Mouse (Mus musculus) intestine, embryonic 15.5 days (tissue): Measurements from ENCODE around the gene Hspa13. TPM values are rescaled to one million over a fixed set of nuclear protein-coding genes. Genes with fewer than 3 reads are reported as not detected.

Source experiments
- ATAC-seq: fragments of 200-750 bp; cut with Nextera tagmentation; 2 replicates; pipeline ENCODE4 v1.8.0; 2017; ENCODE audit warnings: moderate TSS enrichment, moderate library complexity
- H3K27ac ChIP-seq: fragments of 300-500 bp; sonication (generic); 2 replicates; pipeline ENCODE4 v1.5.1; 2015; ENCODE audit warnings: mild to moderate bottlenecking, inconsistent platforms
- H3K27me3 ChIP-seq: fragments of 300-500 bp; sonication (generic); replicated peaks from 2 replicates; pipeline ENCODE4 v1.6.1; 2015; ENCODE audit warnings: inconsistent platforms
- H3K36me3 ChIP-seq: fragments of 300-500 bp; sonication (generic); 2 replicates; pipeline ENCODE4 v1.6.1; 2015; ENCODE audit warnings: inconsistent platforms
- H3K4me1 ChIP-seq: fragments of 300-500 bp; sonication (generic); replicated peaks from 2 replicates; pipeline ENCODE4 v1.6.1; 2015; ENCODE audit warnings: inconsistent platforms
- H3K4me2 ChIP-seq: fragments of 300-500 bp; sonication (generic); replicated peaks from 2 replicates; pipeline ENCODE4 v1.6.1; 2015; ENCODE audit warnings: mild to moderate bottlenecking, inconsistent platforms
- H3K4me3 ChIP-seq: fragments of 300-500 bp; sonication (generic); replicated peaks from 2 replicates; pipeline ENCODE4 v1.5.1; 2015; ENCODE audit warnings: inconsistent platforms
- H3K9ac ChIP-seq: fragments of 300-500 bp; sonication (generic); 2 replicates; pipeline ENCODE4 v1.6.1; 2015; ENCODE audit warnings: inconsistent platforms
- H3K9me3 ChIP-seq: fragments of 300-500 bp; sonication (generic); 2 replicates; pipeline ENCODE4 v1.6.1; 2016; ENCODE audit warnings: inconsistent platforms
- WGBS: fragments of 180-500 bp; shearing (Covaris S2); methylation state at CpG from one replicate; pipeline ENCODE4 v1.1.7; 2015; 5-methylcytosine and 5-hydroxymethylcytosine counted together
- polyA plus RNA-seq: library from polyadenylated mRNA; unstranded; fragments of >200 nt; fragmentation: Nextera tagmentation; extraction: Ambion mirVana; gene quantifications from 2 replicates; pipeline ENCODE4 v1.2.1, GENCODE M21; 2015

Hspa13 gene
- 22.5 and 25.6 TPM in 2 replicates for polyA plus RNA-seq

- ATAC-seq: peak; percentile 99
- H3K9ac ChIP-seq: peak within 1 kb of the TSS; percentile 71
- peaks cover 4% of the 10 kb centered on the region; the same call in 1 of the 2 replicates for H3K36me3 ChIP-seq
- no peaks in the 10 kb centered on the region for H3K27me3 ChIP-seq
- under 1% methylated on average over 51 of the region's 51 CpGs for WGBS
- H3K4me1 ChIP-seq: no peaks in the 10 kb centered on the region
- H3K4me2 ChIP-seq: peak within 1 kb of the TSS; percentile 65
- no peaks in the 10 kb centered on the region for H3K9me3 ChIP-seq
- peak within 1 kb of the TSS; percentile 70 for H3K4me3 ChIP-seq
- H3K27ac ChIP-seq: peak within 1 kb of the TSS; percentile 51; the same call in 1 of the 2 replicates
Observed at GRCm38 (mm10) chr16:75766388-75767249, at the start of gene Hspa13. Hspa13 (minus strand) TSS chr16:75767104.

DNA sequence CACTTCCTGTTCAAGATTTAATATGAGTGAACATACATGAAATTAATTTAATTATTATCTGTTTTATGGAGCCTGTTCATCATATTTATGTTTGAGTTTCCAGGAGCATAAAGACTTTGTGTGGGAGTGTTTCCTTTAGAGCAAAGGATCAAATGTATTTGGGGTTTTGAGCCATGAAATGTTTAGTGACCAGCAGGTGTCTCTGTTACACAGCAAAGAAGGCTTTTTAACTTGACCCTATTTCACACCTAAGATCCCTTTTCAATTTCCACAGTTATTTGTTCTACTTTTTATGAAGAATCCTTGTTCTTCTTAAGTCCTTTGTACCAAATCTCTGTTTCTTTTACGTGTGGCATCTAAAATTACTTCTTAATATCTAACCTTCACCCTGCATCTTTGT lies 12.4 kb upstream of the Hspa13 start:
- no peak overlapping the region for H3K9ac ChIP-seq
- no peaks in the 10 kb centered on the region for H3K4me1 ChIP-seq
- whole genome bisulfite sequencing: 36% methylated on average over 1 of the region's 1 CpGs
- H3K27me3 ChIP-seq: no peaks in the 10 kb centered on the region
- H3K9me3 ChIP-seq: no peaks in the 10 kb centered on the region
- no peak for ATAC-seq
- no peak overlapping the region for H3K27ac ChIP-seq
- no peak overlapping the region for H3K4me3 ChIP-seq
- no peak overlapping the region for H3K4me2 ChIP-seq
- H3K36me3 ChIP-seq: no peaks in the 10 kb centered on the region

DNA sequence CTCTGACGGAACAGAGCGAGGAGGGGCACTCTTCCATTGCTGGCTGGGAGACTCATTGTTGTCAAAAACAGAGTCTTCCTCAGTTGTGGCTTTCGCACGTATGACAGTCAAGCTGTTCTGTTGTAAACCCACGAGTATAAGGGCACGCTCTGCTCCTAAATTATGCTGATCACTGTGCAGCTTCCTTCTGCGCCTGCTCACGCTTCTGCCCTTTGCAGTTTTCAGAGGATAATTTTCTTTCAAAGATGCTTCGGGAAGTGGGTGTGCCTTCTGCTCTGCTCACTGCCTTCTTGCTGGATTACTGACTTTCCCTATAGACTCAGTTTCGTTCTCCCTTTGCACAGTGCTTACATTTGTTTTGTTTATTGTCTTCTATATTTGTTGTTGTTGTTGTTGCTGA lies 6.3 kb upstream of the Hspa13 start:
- no peak for ATAC-seq

GRCm38 (mm10) chr16:75767250-75768002 lies 522 bp upstream of the Hspa13 start:
- 15% methylated on average over 21 of the region's 21 CpGs for WGBS
- Histone ChIP-seq H3K27ac (peak overlapping the region; percentile 51; the same call in 1 of the 2 replicates), H3K36me3 (peaks cover 4% of the 10 kb centered on the region; the same call in 1 of the 2 replicates), H3K4me3 (peak overlapping the region; percentile 70), H3K4me2 (peak overlapping the region; percentile 62), H3K27me3 (no peaks in the 10 kb centered on the region), H3K4me1 (no peaks in the 10 kb centered on the region), H3K9ac (peak overlapping the region; percentile 39; the same call in 1 of the 2 replicates), H3K9me3 (no peaks in the 10 kb centered on the region)
- ATAC-seq: peak; percentile 83

More for the DNA sequence above, 6.3 kb upstream of the Hspa13 start:
- Histone ChIP-seq H3K4me3 (no peak overlapping the region), H3K9me3 (no peaks in the 10 kb centered on the region), H3K27ac (no peak overlapping the region), H3K27me3 (no peaks in the 10 kb centered on the region), H3K36me3 (no peaks in the 10 kb centered on the region), H3K9ac (no peak overlapping the region), H3K4me1 (no peaks in the 10 kb centered on the region), H3K4me2 (no peak overlapping the region)
- 90% methylated on average over 10 of the region's 10 CpGs for WGBS

GRCm38 (mm10) chr16:75752876-75753275 lies 14.0 kb downstream of the Hspa13 start:
- no peak overlapping the region for H3K9ac ChIP-seq
- H3K27ac ChIP-seq: no peak overlapping the region
- ATAC-seq: no peak
- H3K4me3 ChIP-seq: no peak overlapping the region
- WGBS: 77% methylated on average over 1 of the region's 1 CpGs
- no peak overlapping the region for H3K4me2 ChIP-seq
- H3K9me3 ChIP-seq: no peaks in the 10 kb centered on the region
- H3K27me3 ChIP-seq: no peaks in the 10 kb centered on the region
- H3K4me1 ChIP-seq: no peaks in the 10 kb centered on the region
- peaks cover 9% of the 10 kb centered on the region; the same call in 1 of the 2 replicates for H3K36me3 ChIP-seq

GRCm38 (mm10) chr16:75750103-75750502 lies 16.8 kb downstream of the Hspa13 start:
- H3K4me1 ChIP-seq: no peaks in the 10 kb centered on the region
- H3K27ac ChIP-seq: no peak overlapping the region
- no peak for ATAC-seq
- H3K9ac ChIP-seq: no peak overlapping the region
- H3K4me2 ChIP-seq: no peak overlapping the region
- H3K9me3 ChIP-seq: no peaks in the 10 kb centered on the region
- H3K4me3 ChIP-seq: no peak overlapping the region
- H3K27me3 ChIP-seq: no peaks in the 10 kb centered on the region
- H3K36me3 ChIP-seq: no peaks in the 10 kb centered on the region
- 63% methylated on average over 5 of the region's 5 CpGs for WGBS

- Histone ChIP-seq H3K4me3 (no peak overlapping the region), H3K4me2 (no peak overlapping the region), H3K9me3 (no peaks in the 10 kb centered on the region), H3K9ac (no peak overlapping the region), H3K27ac (no peak overlapping the region), H3K27me3 (no peaks in the 10 kb centered on the region), H3K4me1 (no peaks in the 10 kb centered on the region), H3K36me3 (no peaks in the 10 kb centered on the region)
- WGBS: 95% methylated on average over 1 of the region's 1 CpGs
- ATAC-seq: no peak
Observed at GRCm38 (mm10) chr16:75748926-75749325, 18.0 kb downstream of the Hspa13 start.

DNA sequence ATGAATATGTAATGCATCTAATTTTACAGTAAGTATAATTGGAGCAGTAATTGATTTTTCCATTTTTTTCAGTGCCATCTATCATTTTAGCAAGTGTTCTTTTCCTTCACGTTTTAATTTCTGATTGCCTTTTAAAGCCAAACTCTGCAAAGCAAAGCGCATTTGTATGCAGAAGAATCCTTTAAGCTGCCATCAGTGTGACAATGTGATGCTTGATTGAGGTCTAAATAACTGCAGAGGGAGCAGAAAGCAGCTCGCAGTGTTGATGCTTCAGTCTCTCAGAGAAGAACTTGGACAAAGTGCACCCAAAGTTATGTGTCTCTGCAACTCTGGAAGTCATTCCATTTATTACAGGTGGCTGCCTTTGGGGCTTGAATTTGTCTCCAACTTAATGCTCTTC lies 22.9 kb downstream of the Hspa13 start:
- no peak for ATAC-seq
- H3K27ac ChIP-seq: no peak overlapping the region
- no peaks in the 10 kb centered on the region for H3K9me3 ChIP-seq
- no peak overlapping the region for H3K4me2 ChIP-seq
- 61% methylated on average over 3 of the region's 3 CpGs for WGBS
- no peaks in the 10 kb centered on the region for H3K36me3 ChIP-seq
- no peaks in the 10 kb centered on the region for H3K27me3 ChIP-seq
- no peak overlapping the region for H3K4me3 ChIP-seq
- no peak overlapping the region for H3K9ac ChIP-seq
- H3K4me1 ChIP-seq: no peaks in the 10 kb centered on the region

GRCm38 (mm10) chr16:75717405-75718173 lies 49.3 kb downstream of the Hspa13 start:
- no peaks in the 10 kb centered on the region for H3K36me3 ChIP-seq
- ATAC-seq: peak; percentile 73
- no peaks in the 10 kb centered on the region for H3K4me1 ChIP-seq
- H3K27me3 ChIP-seq: no peaks in the 10 kb centered on the region
- H3K4me3 ChIP-seq: no peak overlapping the region
- no peaks in the 10 kb centered on the region for H3K9me3 ChIP-seq
- no peak overlapping the region for H3K9ac ChIP-seq
- H3K4me2 ChIP-seq: no peak overlapping the region
- H3K27ac ChIP-seq: no peak overlapping the region
- WGBS: 64% methylated on average over 2 of the region's 2 CpGs

- H3K9ac ChIP-seq: no peak overlapping the region
- no peak overlapping the region for H3K27ac ChIP-seq
- H3K4me3 ChIP-seq: no peak overlapping the region
- no peaks in the 10 kb centered on the region for H3K4me1 ChIP-seq
- H3K9me3 ChIP-seq: no peaks in the 10 kb centered on the region
- no peaks in the 10 kb centered on the region for H3K36me3 ChIP-seq
- WGBS: 13% methylated on average over 2 of the region's 2 CpGs
- no peaks in the 10 kb centered on the region for H3K27me3 ChIP-seq
- no peak for ATAC-seq
- no peak overlapping the region for H3K4me2 ChIP-seq
Observed at GRCm38 (mm10) chr16:75696176-75696575, 70.7 kb downstream of the Hspa13 start.
